Mouse (Mus musculus) right cerebral cortex, adult 2 months (tissue): ENCODE measurements around the gene Plxna4.
A peak's percentile ranks its signal among the peaks of the same experiment; 100 is the strongest.

Experiments
- DNase-seq, 2 experiments: peaks; one replicate each; pipeline ENCODE4 v3.0.0; 2021 to 2022; ENCODE audit warnings: low spot score in 2 of 2

Plxna4 gene

GRCm38 (mm10) chr6:32348126-32348525, 239.9 kb downstream of the Plxna4 start:
- peak in 1 of 2 experiments; percentile 29 for DNase-seq

- DNase-seq: no peak
Measured at GRCm38 (mm10) chr6:32346015-32346414, 242.0 kb downstream of the Plxna4 start.

GRCm38 (mm10) chr6:32342727-32343126, 245.3 kb downstream of the Plxna4 start:
- no peak for DNase-seq

GRCm38 (mm10) chr6:32342272-32342671, 245.7 kb downstream of the Plxna4 start:
- DNase-seq: no peak

GRCm38 (mm10) chr6:32338416-32338943, 249.5 kb downstream of the Plxna4 start:
- DNase-seq: no peak

- DNase-seq: no peak
Measured at GRCm38 (mm10) chr6:32331281-32331680, 256.7 kb downstream of the Plxna4 start.

GRCm38 (mm10) chr6:32330034-32330795, 257.8 kb downstream of the Plxna4 start:
- no peak for DNase-seq

- peak; percentile 80 for DNase-seq
Measured at GRCm38 (mm10) chr6:32328028-32328427, 260.0 kb downstream of the Plxna4 start.

- no peak for DNase-seq
Measured at GRCm38 (mm10) chr6:32327173-32327572, 260.8 kb downstream of the Plxna4 start.

GRCm38 (mm10) chr6:32326406-32326805, 261.6 kb downstream of the Plxna4 start:
- no peak for DNase-seq

- no peak for DNase-seq
Measured at GRCm38 (mm10) chr6:32325851-32326250, 262.1 kb downstream of the Plxna4 start.

GRCm38 (mm10) chr6:32321187-32321586, 266.8 kb downstream of the Plxna4 start:
- no peak for DNase-seq

GRCm38 (mm10) chr6:32320254-32320653, 267.7 kb downstream of the Plxna4 start:
- no peak for DNase-seq

GRCm38 (mm10) chr6:32317470-32317869, 270.5 kb downstream of the Plxna4 start:
- no peak for DNase-seq

- DNase-seq: no peak
Measured at GRCm38 (mm10) chr6:32315011-32315450, 273.0 kb downstream of the Plxna4 start.

- no peak for DNase-seq
Measured at GRCm38 (mm10) chr6:32309147-32309546, 278.8 kb downstream of the Plxna4 start.

GRCm38 (mm10) chr6:32300611-32301010, 287.4 kb downstream of the Plxna4 start:
- no peak for DNase-seq

GRCm38 (mm10) chr6:32281457-32281856, 306.5 kb downstream of the Plxna4 start:
- no peak for DNase-seq

GRCm38 (mm10) chr6:32280728-32281127, 307.3 kb downstream of the Plxna4 start:
- no peak for DNase-seq

- peak; percentile 49 to 69 for DNase-seq
Measured at GRCm38 (mm10) chr6:32271463-32271862, 316.5 kb downstream of the Plxna4 start.

- DNase-seq: no peak
Measured at GRCm38 (mm10) chr6:32266085-32266484, 321.9 kb downstream of the Plxna4 start.

- DNase-seq: peak; percentile 32 to 34
Measured at GRCm38 (mm10) chr6:32261339-32261738, 326.7 kb downstream of the Plxna4 start.

GRCm38 (mm10) chr6:32260341-32260740, 327.7 kb downstream of the Plxna4 start:
- DNase-seq: no peak
